Mouse (Mus musculus) cerebellum, adult 2 months (tissue): ENCODE results near the gene Fzd7.

Experiments
- CTCF ChIP-seq: fragments of 200-500 bp; IDR thresholded peaks from 2 replicates; pipeline ENCODE4 v1.5.1; 2011; ENCODE audit warnings: low read depth, mild to moderate bottlenecking, control low read depth, low read length, moderate library complexity, borderline replicate concordance; ENCODE audit not compliant: insufficient read depth
- POLR2A ChIP-seq: fragments of 200-500 bp; IDR thresholded peaks from 2 replicates; pipeline ENCODE4 v1.6.1; 2011; ENCODE audit warnings: low read length, control low read depth, borderline replicate concordance; ENCODE audit not compliant: insufficient read depth

GRCm38 (mm10) chr1:59438330-59438729 is 43.9 kb upstream of the Fzd7 start:
- no peak for TF ChIP-seq POLR2A
- no peak for TF ChIP-seq CTCF
